Mouse (Mus musculus): ENCODE results near the gene Rhog.

GRCm38 (mm10) chr7:102228049-102228670, 27.7 kb downstream of the Rhog start:
- TF ChIP-seq USF1 (IDR thresholded peaks at IDR 0.05; ENCODE audit: low read depth), result no peak
- TF ChIP-seq POLR2A (IDR thresholded peaks at IDR 0.05; ENCODE audit: insufficient read length, low read depth), result no peak
- TF ChIP-seq SRF (IDR thresholded peaks at IDR 0.05; ENCODE audit: control insufficient read depth, insufficient read length, low read depth), result no peak
- TF ChIP-seq MYOD1 (IDR thresholded peaks at IDR 0.05; ENCODE audit: control insufficient read depth in 1 of 3, insufficient read length in 2 of 3, low read depth in 2 of 3), result no peak
- TF ChIP-seq POLR2AphosphoS2 (IDR thresholded peaks at IDR 0.05; ENCODE audit: insufficient read length, low read depth), result no peak
- TF ChIP-seq MYOG (IDR thresholded peaks at IDR 0.05; ENCODE audit: control insufficient read depth in 1 of 3, insufficient read depth in 1 of 3, insufficient read length in 2 of 3, low read depth in 2 of 3), result no peak
- TF ChIP-seq TCF3 (IDR thresholded peaks at IDR 0.05; ENCODE audit: insufficient read length, low read depth), result no peak
- TF ChIP-seq TCF12 (IDR thresholded peaks at IDR 0.05; ENCODE audit: insufficient read depth, poor library complexity, severe bottlenecking), result no peak

Measured in myocyte (in vitro differentiated cells).